Mouse (Mus musculus): ENCODE results near the gene Pigu. TPM values are rescaled to one million over a fixed set of nuclear protein-coding genes. Genes with fewer than 3 reads are reported as not detected.

Pigu gene
- polyA plus RNA-seq, 1 experiment from 2014 or later = 15.3 TPM

GRCm38 (mm10) chr2:155346670-155347069 is 10.6 kb downstream of the Pigu start:
- Histone ChIP-seq H3K27me3 (ENCODE audit: insufficient read depth, low read length) (no peaks in the 10 kb centered on the region), H3K36me3 (replicated peaks; ENCODE audit: insufficient read depth, low read length) (0 out of 2 replicates have a peak, but pooled peaks cover 2% of the 10 kb centered on the region), H3K9me3 (ENCODE audit: low read length) (no peaks in the 10 kb centered on the region), H3K9ac (replicated peaks) (no peak overlapping the region), H3K27ac (ENCODE audit: low read depth) (no peak overlapping the region), H3K4me3 (ENCODE audit: low read depth, low read length) (no peak overlapping the region), H3K4me1 (ENCODE audit: insufficient read depth) (no peaks in the 10 kb centered on the region), H3K4me2 (ENCODE audit: low read depth, low read length) (no peak overlapping the region)
- DNase-seq (no peak), ATAC-seq (no peak)
- WGBS (ENCODE audit: insufficient replicate concordance) = 56% methylated on average over 1 of the region's 1 CpGs
- TF ChIP-seq CTCF (IDR thresholded peaks at IDR 0.05; ENCODE audit: low read depth) (no peak), EP300 (IDR thresholded peaks at IDR 0.05; ENCODE audit: low read depth) (no peak)

DNA sequence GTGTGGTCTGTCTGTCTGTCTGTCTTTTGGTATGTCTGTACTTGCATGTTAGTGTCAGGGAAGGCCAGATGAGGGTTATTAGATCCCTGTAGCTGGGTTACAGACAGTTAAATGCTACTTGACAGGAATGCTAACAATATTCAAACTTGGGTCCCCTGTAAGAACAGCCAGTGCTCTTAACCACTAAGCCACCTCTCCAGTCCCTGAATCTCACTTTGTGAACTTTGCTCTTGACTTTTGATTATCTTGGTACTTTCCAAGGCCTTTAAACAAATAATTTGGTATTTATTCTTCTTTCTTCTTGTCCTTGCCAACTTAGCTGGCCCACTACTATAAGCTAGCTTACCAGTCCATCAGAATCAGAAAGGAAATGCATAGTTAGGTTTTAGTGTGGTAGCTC is 17.1 kb downstream of the Pigu start:
- peaks cover 6% of the 10 kb centered on the region; the same call in 1 of the 2 replicates for H3K36me3 ChIP-seq (replicated peaks; ENCODE audit: insufficient read depth, low read length)
- H3K27me3 ChIP-seq (ENCODE audit: insufficient read depth, low read length) = no peaks in the 10 kb centered on the region
- no peak for DNase-seq
- H3K9ac ChIP-seq (replicated peaks) = no peak overlapping the region
- no peak overlapping the region for H3K27ac ChIP-seq (ENCODE audit: low read depth)
- TF ChIP-seq EP300 (IDR thresholded peaks at IDR 0.05; ENCODE audit: low read depth) (no peak), CTCF (IDR thresholded peaks at IDR 0.05; ENCODE audit: low read depth) (no peak)
- no peaks in the 10 kb centered on the region for H3K4me1 ChIP-seq (ENCODE audit: insufficient read depth)
- ATAC-seq = no peak
- H3K4me3 ChIP-seq (ENCODE audit: low read depth, low read length) = no peak overlapping the region
- H3K9me3 ChIP-seq (ENCODE audit: low read length) = no peaks in the 10 kb centered on the region
- no peak overlapping the region for H3K4me2 ChIP-seq (ENCODE audit: low read depth, low read length)

DNA sequence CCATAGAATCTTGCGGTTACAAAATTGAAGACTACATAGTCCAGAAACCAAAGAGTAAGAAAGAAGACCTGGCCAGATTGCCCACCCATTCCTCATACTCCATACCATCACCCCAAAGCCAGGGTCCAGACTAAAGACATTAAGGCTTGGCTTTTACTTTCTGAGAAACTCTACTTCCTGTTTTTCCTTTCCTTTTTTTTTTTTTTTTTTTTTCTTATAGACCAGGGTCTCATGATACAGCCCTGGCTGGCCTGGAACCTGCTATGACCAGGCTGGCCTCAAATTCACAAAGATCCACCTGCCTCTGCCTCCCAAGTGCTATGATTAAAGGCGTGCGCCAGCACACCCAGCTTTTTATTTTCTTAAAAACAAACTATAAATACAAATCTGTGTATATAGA is 21.0 kb downstream of the Pigu start:
- Histone ChIP-seq H3K27me3 (ENCODE audit: insufficient read depth, low read length) (no peaks in the 10 kb centered on the region), H3K27ac (ENCODE audit: low read depth) (no peak overlapping the region), H3K4me1 (ENCODE audit: insufficient read depth) (no peaks in the 10 kb centered on the region), H3K4me3 (ENCODE audit: low read depth, low read length) (no peak overlapping the region), H3K4me2 (ENCODE audit: low read depth, low read length) (no peak overlapping the region), H3K36me3 (replicated peaks; ENCODE audit: insufficient read depth, low read length) (peaks cover 20% of the 10 kb centered on the region), H3K9me3 (ENCODE audit: low read length) (no peaks in the 10 kb centered on the region), H3K9ac (replicated peaks) (no peak overlapping the region)
- DNase-seq (no peak), ATAC-seq (no peak)
- WGBS (ENCODE audit: insufficient replicate concordance) = 94% methylated on average over 3 of the region's 3 CpGs
- no peak for TF ChIP-seq EP300 (IDR thresholded peaks at IDR 0.05; ENCODE audit: low read depth)
- no peak for TF ChIP-seq CTCF (IDR thresholded peaks at IDR 0.05; ENCODE audit: low read depth)

DNA sequence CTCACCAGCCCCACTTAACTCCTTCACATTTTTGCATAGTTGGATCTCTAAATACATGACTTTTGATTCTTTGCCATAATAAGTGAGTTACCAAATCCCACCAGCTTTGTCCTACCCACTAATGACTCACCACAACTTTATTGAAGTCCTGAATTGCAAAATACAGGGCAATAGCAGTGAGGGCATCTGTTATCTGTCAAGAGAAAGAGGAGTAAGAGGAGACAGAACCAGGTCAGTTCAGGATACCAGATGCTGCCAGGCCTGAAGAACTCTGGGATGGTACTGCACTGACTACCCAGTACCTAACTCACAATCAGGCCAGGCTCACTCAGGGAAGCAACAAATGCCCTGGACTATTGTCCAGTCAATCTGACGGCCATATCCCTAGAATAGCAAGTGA is 22.0 kb downstream of the Pigu start:
- Histone ChIP-seq H3K27me3 (ENCODE audit: insufficient read depth, low read length) (no peaks in the 10 kb centered on the region), H3K27ac (ENCODE audit: low read depth) (no peak overlapping the region), H3K4me3 (ENCODE audit: low read depth, low read length) (no peak overlapping the region), H3K4me2 (ENCODE audit: low read depth, low read length) (no peak overlapping the region), H3K4me1 (ENCODE audit: insufficient read depth) (no peaks in the 10 kb centered on the region), H3K9ac (replicated peaks) (no peak overlapping the region), H3K9me3 (ENCODE audit: low read length) (no peaks in the 10 kb centered on the region), H3K36me3 (replicated peaks; ENCODE audit: insufficient read depth, low read length) (peaks cover 30% of the 10 kb centered on the region)
- DNase-seq = no peak
- 88% methylated on average over 1 of the region's 1 CpGs for WGBS (ENCODE audit: insufficient replicate concordance)
- TF ChIP-seq CTCF (IDR thresholded peaks at IDR 0.05; ENCODE audit: low read depth) (no peak), EP300 (IDR thresholded peaks at IDR 0.05; ENCODE audit: low read depth) (no peak)
- no peak for ATAC-seq

DNA sequence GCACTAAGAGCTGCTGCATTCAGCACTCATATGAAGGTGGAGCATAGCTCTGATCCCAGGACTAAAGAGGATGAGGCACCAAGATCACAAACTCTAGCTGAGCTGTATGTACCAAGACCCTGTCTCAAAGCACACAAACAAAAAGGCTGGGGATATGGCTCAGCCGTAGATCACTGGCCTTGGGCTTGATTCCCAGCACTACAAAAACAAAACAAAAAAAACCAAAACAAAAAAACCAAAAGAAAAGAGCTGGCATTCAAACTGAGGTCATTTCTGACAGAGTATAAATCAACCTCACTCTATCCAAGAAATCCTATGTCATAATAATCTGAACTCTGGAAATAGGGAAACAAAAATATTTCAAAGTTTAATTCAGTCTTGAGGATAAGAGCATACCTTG is 23.8 kb downstream of the Pigu start:
- Histone ChIP-seq H3K36me3 (replicated peaks; ENCODE audit: insufficient read depth, low read length) (peaks cover 31% of the 10 kb centered on the region), H3K9ac (replicated peaks) (no peak overlapping the region), H3K4me2 (ENCODE audit: low read depth, low read length) (no peak overlapping the region), H3K27me3 (ENCODE audit: insufficient read depth, low read length) (no peaks in the 10 kb centered on the region), H3K4me1 (ENCODE audit: insufficient read depth) (no peaks in the 10 kb centered on the region), H3K4me3 (ENCODE audit: low read depth, low read length) (no peak overlapping the region), H3K9me3 (ENCODE audit: low read length) (no peaks in the 10 kb centered on the region), H3K27ac (ENCODE audit: low read depth) (no peak overlapping the region)
- no peak for DNase-seq
- no peak for TF ChIP-seq CTCF (IDR thresholded peaks at IDR 0.05; ENCODE audit: low read depth)
- TF ChIP-seq EP300 (IDR thresholded peaks at IDR 0.05; ENCODE audit: low read depth) = no peak
- WGBS (ENCODE audit: insufficient replicate concordance) = 100% methylated on average over 1 of the region's 1 CpGs
- no peak for ATAC-seq

- Histone ChIP-seq H3K27me3 (ENCODE audit: insufficient read depth, low read length) (no peaks in the 10 kb centered on the region), H3K4me3 (ENCODE audit: low read depth, low read length) (no peak overlapping the region), H3K27ac (ENCODE audit: low read depth) (no peak overlapping the region), H3K36me3 (replicated peaks; ENCODE audit: insufficient read depth, low read length) (peaks cover 41% of the 10 kb centered on the region), H3K9ac (replicated peaks) (no peak overlapping the region), H3K9me3 (ENCODE audit: low read length) (no peaks in the 10 kb centered on the region), H3K4me2 (ENCODE audit: low read depth, low read length) (no peak overlapping the region), H3K4me1 (ENCODE audit: insufficient read depth) (no peaks in the 10 kb centered on the region)
- WGBS (ENCODE audit: insufficient replicate concordance) = 85% methylated on average over 4 of the region's 4 CpGs
- TF ChIP-seq EP300 (IDR thresholded peaks at IDR 0.05; ENCODE audit: low read depth) (no peak), CTCF (IDR thresholded peaks at IDR 0.05; ENCODE audit: low read depth) (no peak)
- DNase-seq = no peak
- ATAC-seq = no peak
Measured at GRCm38 (mm10) chr2:155331351-155331750, 25.9 kb downstream of the Pigu start.

- 80% methylated on average over 4 of the region's 4 CpGs for WGBS (ENCODE audit: insufficient replicate concordance)
- TF ChIP-seq CTCF (IDR thresholded peaks at IDR 0.05; ENCODE audit: low read depth) (no peak), EP300 (IDR thresholded peaks at IDR 0.05; ENCODE audit: low read depth) (no peak)
- H3K9ac ChIP-seq (replicated peaks) = no peak overlapping the region
- no peak for ATAC-seq
- no peaks in the 10 kb centered on the region for H3K4me1 ChIP-seq (ENCODE audit: insufficient read depth)
- DNase-seq = no peak
- H3K4me3 ChIP-seq (ENCODE audit: low read depth, low read length) = no peak overlapping the region
- H3K27me3 ChIP-seq (ENCODE audit: insufficient read depth, low read length) = no peaks in the 10 kb centered on the region
- H3K36me3 ChIP-seq (replicated peaks; ENCODE audit: insufficient read depth, low read length) = peaks cover 42% of the 10 kb centered on the region
- H3K27ac ChIP-seq (ENCODE audit: low read depth) = no peak overlapping the region
- no peak overlapping the region for H3K4me2 ChIP-seq (ENCODE audit: low read depth, low read length)
- H3K9me3 ChIP-seq (ENCODE audit: low read length) = no peaks in the 10 kb centered on the region
Measured at GRCm38 (mm10) chr2:155330811-155331210, 26.4 kb downstream of the Pigu start.

Measured in liver, postnatal 0 days (tissue).